ENCODE assay signal across 17 mouse cellular contexts in the genomic region with DNA sequence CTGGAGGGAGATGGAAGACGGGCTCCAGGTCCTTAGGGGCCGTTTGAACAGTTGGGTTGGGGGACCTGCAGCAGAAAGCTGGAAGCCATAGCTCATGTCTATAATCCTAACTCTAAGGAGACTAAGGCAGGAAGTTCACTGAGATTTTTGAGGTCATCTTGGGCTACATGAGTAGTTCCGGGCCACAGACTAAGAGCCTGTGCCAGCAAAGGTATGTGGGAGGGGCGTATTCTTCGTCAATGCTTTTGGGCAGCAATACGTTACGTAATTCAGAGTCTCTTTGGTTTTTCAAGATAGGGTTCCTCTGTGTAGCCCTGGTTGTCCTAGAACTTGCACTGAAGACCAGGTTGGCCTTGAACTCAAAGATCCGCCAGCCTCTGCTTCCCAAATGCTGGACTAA. TPM values are rescaled to one million over a fixed set of nuclear protein-coding genes. Genes with fewer than 3 reads are reported as not detected.
DNase-seq lines count a peak whose midpoint lies in the region; ATAC-seq and TF ChIP-seq lines count a peak whose summit lies in the region.
"Had no signal": no experiment of that assay in that cellular context is flagged by ENCODE, and none has a peak within 500 bp of the region (broad histone marks: within the 10 kb centered on the region; RNA-seq: fewer than 3 reads in every experiment).

No protein-coding gene starts in this region.

- peaks cover 23% of the 10 kb centered on the region for H3K79me2 ChIP-seq in macrophage (ENCODE audit: inconsistent target)

- 89% methylated on average over 8 of the region's 8 CpGs for WGBS in heart, embryonic 13.5 days
- WGBS in spleen, adult 2 months: 87% methylated on average over 8 of the region's 8 CpGs
- 77% methylated on average over 8 of the region's 8 CpGs for WGBS in macrophage (ENCODE audit: missing documents)

- no peak overlapping the region for H3K4me3 ChIP-seq in heart, embryonic 13.5 days
- no peak overlapping the region for H3K4me3 ChIP-seq in spleen, adult 2 months (ENCODE audit: extremely low read depth, insufficient read depth, insufficient read length)
- no peak overlapping the region for H3K4me3 ChIP-seq in macrophage (ENCODE audit: inconsistent target)
- H3K4me3 ChIP-seq in gastrocnemius, adult 2 months: no peak overlapping the region
- H3K4me3 ChIP-seq: midbrain, embryonic 13.5 days; myocyte; neural tube, embryonic 15.5 days had no signal

- H3K4me2 ChIP-seq in heart, embryonic 13.5 days: peak overlapping the region; percentile 46; the same call in 1 of the 2 replicates
- H3K4me2 ChIP-seq: hindbrain, embryonic 14.5 days; midbrain, embryonic 13.5 days; neural tube, embryonic 15.5 days had no signal

- no peak overlapping the region; the same call in 1 of the 2 replicates for H3K9ac ChIP-seq in heart, embryonic 13.5 days
- H3K9ac ChIP-seq: hindbrain, embryonic 14.5 days; midbrain, embryonic 13.5 days; neural tube, embryonic 15.5 days had no signal

- TF ChIP-seq POLR2A in spleen, adult 2 months (IDR thresholded peaks at IDR 0.05; ENCODE audit: low read depth, low read length): no peak

- no peak for TF ChIP-seq CTCF in spleen, adult 2 months (IDR thresholded peaks at IDR 0.05; ENCODE audit: extremely low read depth, insufficient read depth, insufficient read length, insufficient replicate concordance)
- TF ChIP-seq CTCF in gastrocnemius, adult 2 months (IDR thresholded peaks at IDR 0.05): no peak

- intact Hi-C loops in heart, postnatal 14 days (cut with DNase I): no loop called here
- intact Hi-C loops in gastrocnemius, adult 2 months (cut with DNase I): no loop called here

- no peak for ATAC-seq in heart, embryonic 13.5 days (ENCODE audit: extremely low read depth, insufficient number of reproducible peaks, low FRiP score, low TSS enrichment)
- ATAC-seq: forebrain, embryonic 16.5 days; midbrain, embryonic 13.5 days had no signal

- H3K27ac ChIP-seq in heart, embryonic 13.5 days (replicated peaks): peak overlapping the region; percentile 97
- 0 out of 2 replicates have a peak overlapping the region, but pooled peaks have one; percentile 52 for H3K27ac ChIP-seq in spleen, adult 2 months (ENCODE audit: insufficient read depth, low read length)
- H3K27ac ChIP-seq in macrophage: peak overlapping the region; percentile 95
- no peak overlapping the region for H3K27ac ChIP-seq in gastrocnemius, adult 2 months
- H3K27ac ChIP-seq: hindbrain, embryonic 14.5 days; midbrain, embryonic 13.5 days; neural tube, embryonic 15.5 days had no signal

- H3K27me3 ChIP-seq in heart, embryonic 13.5 days (replicated peaks): no peaks in the 10 kb centered on the region
- no peaks in the 10 kb centered on the region for H3K27me3 ChIP-seq in spleen, adult 2 months (ENCODE audit: control insufficient read depth, insufficient read depth, low read length)
- H3K27me3 ChIP-seq: neural tube, embryonic 15.5 days had no signal

- H3K4me1 ChIP-seq in heart, embryonic 13.5 days: peaks cover 80% of the 10 kb centered on the region
- H3K4me1 ChIP-seq in spleen, adult 2 months (ENCODE audit: control insufficient read depth, insufficient read depth, insufficient read length): peaks cover 19% of the 10 kb centered on the region

- no peak for DNase-seq in heart, postnatal 14 days
- no peak for DNase-seq in spleen, adult 2 months (ENCODE audit: low read depth in 1 of 2, low spot score in 2 of 2)
- DNase-seq in spleen, postnatal 4 days (ENCODE audit: low spot score in 2 of 2): no peak
- peak; percentile 52 for DNase-seq in induced T-regulatory cell, adult 2 months (ENCODE audit: low read depth)
- no peak for DNase-seq in gastrocnemius, adult 2 months
- no peak for DNase-seq in MN1 (ENCODE audit: low spot score)
- DNase-seq: cerebellum, adult 11-12 months; gastrocnemius, postnatal 14 days; thymus, adult 18-20 months had no signal

- no peaks in the 10 kb centered on the region for H3K36me3 ChIP-seq in heart, embryonic 13.5 days
- H3K36me3 ChIP-seq in spleen, adult 2 months (ENCODE audit: control insufficient read depth, insufficient read depth, low read length): no peaks in the 10 kb centered on the region
- no peaks in the 10 kb centered on the region for H3K36me3 ChIP-seq in macrophage (ENCODE audit: inconsistent target)
- H3K36me3 ChIP-seq: G1E; midbrain, embryonic 13.5 days; neural tube, embryonic 15.5 days had no signal

- H3K9me3 ChIP-seq in heart, embryonic 13.5 days: no peaks in the 10 kb centered on the region
- H3K9me3 ChIP-seq: G1E; midbrain, embryonic 13.5 days; neural tube, embryonic 15.5 days had no signal

RNA-seq across cellular contexts. Expression of a gene that starts 57.9 kb away (rescaled TPM):
- 19.3 and 20.0 TPM in 2 replicates for polyA plus RNA-seq in heart, embryonic 13.5 days (2015; fragmentation: Nextera tagmentation; extraction: Ambion mirVana)
- 10 to 100 TPM; 30.8 to 33.7 TPM for total RNA-seq in heart, postnatal 14 days (2021)
- polyA plus RNA-seq in spleen, adult 2 months (2012; rRNA removed): 56.6 and 90.2 TPM in 2 replicates
- total RNA-seq in macrophage (2018; cell fraction: chromatin; rRNA removed): 1,000 to 10,000 TPM in 6 of 26 experiments, 100 to 1,000 TPM in 19, 10 to 100 TPM in 1; 95.1 to 1,355 (median 578) TPM
- total RNA-seq in macrophage (2018; cell fraction: cytosol; rRNA removed): 1,000 to 10,000 TPM in 3 of 26 experiments, 100 to 1,000 TPM in 21, 10 to 100 TPM in 2; 64.1 to 1,333 (median 331) TPM
- total RNA-seq in macrophage (2018; cell fraction: nucleus; rRNA removed): 1,000 to 10,000 TPM in 10 of 26 experiments, 100 to 1,000 TPM in 15, 10 to 100 TPM in 1; 94.8 to 1,462 (median 879) TPM
- 30.0 to 53.7 TPM (median 48.6 TPM) in 3 replicates for polyA plus RNA-seq in macrophage (2018)
- total RNA-seq in gastrocnemius, adult 2 months (2021): 10 to 100 TPM; 13.8 to 35.2 TPM
